Mouse (Mus musculus) neutrophil, adult 83 days (primary cell): ENCODE results near the gene Acsl1. TPM values are rescaled to one million over a fixed set of nuclear protein-coding genes. Genes with fewer than 3 reads are reported as not detected.

Experiments
- total RNA-seq, 2 experiments: library from RNA; stranded (reverse); gene quantifications; one replicate each; pipeline ENCODE4 v1.2.4; 2023

Gene Acsl1
- 100 to 1,000 TPM; 226 to 244 TPM for total RNA-seq

DNA sequence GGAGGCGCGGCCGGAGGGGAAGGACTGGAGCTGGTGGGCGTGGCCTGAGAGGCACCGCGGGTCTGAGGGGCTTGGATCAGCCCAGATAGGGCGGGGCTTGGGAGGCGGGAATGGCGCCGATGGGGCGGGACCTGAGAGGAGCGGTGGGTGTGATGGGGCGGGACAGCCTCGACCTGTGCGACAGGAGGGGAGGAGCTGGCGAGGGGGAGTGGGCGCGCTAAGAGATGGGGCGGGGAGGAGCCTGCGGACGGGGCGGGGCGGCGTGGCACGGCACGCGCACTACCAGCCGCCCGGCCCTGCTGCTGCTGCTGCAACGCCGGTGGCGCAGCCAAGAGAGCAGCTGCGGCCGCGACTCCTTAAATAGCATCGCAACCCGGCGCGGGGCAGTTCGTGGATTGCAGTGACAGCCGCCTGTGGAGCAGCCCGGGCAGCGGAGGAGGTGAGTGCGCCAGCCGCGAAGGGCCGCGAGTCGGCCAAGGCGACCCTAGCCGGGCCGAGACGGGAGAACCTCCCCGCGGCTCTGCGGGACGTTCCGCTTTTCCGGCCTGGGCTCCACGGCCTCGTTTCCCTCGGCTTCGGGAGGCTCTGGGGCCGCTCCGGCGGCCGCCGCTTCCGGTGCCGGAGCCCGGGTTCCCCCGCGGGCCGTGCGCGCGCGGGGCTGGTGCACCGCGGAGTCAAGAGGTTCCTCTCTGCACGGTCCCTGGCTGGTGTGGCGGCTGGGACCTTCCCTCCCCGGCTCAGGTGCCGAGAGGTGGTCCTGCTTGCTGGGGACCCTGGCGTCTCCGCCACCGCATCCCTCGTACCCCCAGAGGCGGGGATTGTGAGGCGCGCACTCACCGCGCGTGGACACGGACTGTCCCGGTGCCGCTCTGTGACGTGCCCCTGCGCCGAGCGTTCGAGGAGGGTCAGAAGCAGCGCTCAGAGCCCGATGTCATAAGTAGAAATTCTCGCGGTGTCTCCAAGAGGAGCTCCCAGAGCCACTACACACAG, at the start of gene Acsl1:
Gene Acsl1 (plus strand): TSS at position 246 of the 990 bp plus-strand sequence.

GRCm38 (mm10) chr8:46551615-46552440, 81.0 kb downstream of the Acsl1 start, which contains the start of gene Cenpu:
Cenpu (plus strand) TSS chr8:46552028.

Other genes starting within 250 kb of the Acsl1 start
- not detected for gene Helt, start 176.4 kb upstream of the Acsl1 start, total RNA-seq
- gene Cenpu, start 81.0 kb downstream of the Acsl1 start, total RNA-seq = 10 to 100 TPM; 17.8 to 26.2 TPM
- gene Primpol, start 146.2 kb downstream of the Acsl1 start, total RNA-seq = 10 to 100 TPM; 17.1 to 19.4 TPM
- gene Casp3, start 146.3 kb downstream of the Acsl1 start, total RNA-seq = 10 to 100 TPM; 54.6 to 55.7 TPM